Mouse (Mus musculus): ENCODE results near the gene AI597479.
"Not testable (repeated sequence)": the region's sequence is repeated elsewhere in the genome, so short reads cannot be mapped to it uniquely, and the experiment has no call there.

DNA sequence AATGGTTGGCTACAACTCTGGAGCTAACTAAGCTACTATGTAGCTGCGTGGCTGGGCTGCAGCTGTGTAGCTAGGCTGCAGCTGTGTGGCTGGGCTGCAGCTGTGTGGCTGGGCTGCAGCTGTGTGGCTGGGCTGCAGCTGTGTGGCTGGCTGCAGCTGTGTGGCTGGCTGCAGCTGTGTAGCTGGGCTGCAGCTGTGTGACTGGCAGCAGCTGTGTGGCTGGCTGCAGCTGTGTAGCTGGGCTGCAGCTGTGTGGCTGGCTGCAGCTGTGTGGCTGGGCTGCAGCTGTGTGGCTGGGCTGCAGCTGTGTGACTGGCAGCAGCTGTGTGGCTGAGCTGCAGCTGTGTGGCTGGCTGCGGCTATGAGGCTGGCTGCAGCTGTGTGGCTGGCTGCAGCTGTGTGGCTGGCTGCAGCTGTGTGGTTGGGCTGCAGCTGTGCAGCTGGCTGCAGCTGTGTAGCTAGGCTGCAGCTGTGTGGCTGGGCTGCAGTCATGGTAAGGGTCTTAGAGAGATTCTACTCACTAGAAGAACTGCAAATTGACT, 38.0 kb downstream of the AI597479 start:
- not testable (repeated sequence) for TF ChIP-seq CTCF (IDR thresholded peaks at IDR 0.05; ENCODE audit: borderline replicate concordance, extremely low read depth, insufficient read depth, insufficient read length); POLR2A (IDR thresholded peaks at IDR 0.05; ENCODE audit: borderline replicate concordance, extremely low read depth, insufficient read depth, insufficient read length, poor library complexity, severe bottlenecking)

All from brain, embryonic 14.5 days (tissue).